Mouse (Mus musculus) limb, embryonic 12.5 days (tissue): ENCODE data around the gene Spopl. TPM values are rescaled to one million over a fixed set of nuclear protein-coding genes. Genes with fewer than 3 reads are reported as not detected.
"Not testable (repeated sequence)": the region's sequence is repeated elsewhere in the genome, so short reads cannot be mapped to it uniquely, and the experiment has no call there.

Experiments
- ATAC-seq: fragments of 200-750 bp; cut with Nextera tagmentation; 2 replicates; pipeline ENCODE4 v1.8.0; 2017; ENCODE audit warnings: low read depth, moderate TSS enrichment; ENCODE audit not compliant: insufficient number of reproducible peaks, insufficient read depth, low FRiP score, low TSS enrichment
- H3K27ac ChIP-seq: fragments of 300-500 bp; sonication (generic); 2 replicates; pipeline ENCODE4 v1.5.1; 2016; ENCODE audit warnings: mild to moderate bottlenecking, moderate library complexity
- H3K27me3 ChIP-seq: fragments of 300-500 bp; sonication (generic); 2 replicates; pipeline ENCODE4 v1.6.1; 2016; ENCODE audit warnings: mild to moderate bottlenecking, moderate library complexity
- H3K36me3 ChIP-seq: fragments of 300-500 bp; sonication (generic); 2 replicates; pipeline ENCODE4 v1.6.1; 2016; ENCODE audit warnings: mild to moderate bottlenecking, moderate library complexity
- H3K4me1 ChIP-seq: fragments of 300-500 bp; sonication (generic); replicated peaks from 2 replicates; pipeline ENCODE4 v1.6.1; 2016
- H3K4me2 ChIP-seq: fragments of 300-500 bp; sonication (generic); 2 replicates; pipeline ENCODE4 v1.6.1; 2016; ENCODE audit warnings: mild to moderate bottlenecking, moderate library complexity
- H3K4me3 ChIP-seq: fragments of 300-500 bp; sonication (generic); replicated peaks from 2 replicates; pipeline ENCODE4 v1.5.1; 2016; ENCODE audit warnings: mild to moderate bottlenecking
- H3K9ac ChIP-seq: fragments of 300-500 bp; sonication (generic); replicated peaks from 2 replicates; pipeline ENCODE4 v1.6.1; 2016; ENCODE audit warnings: mild to moderate bottlenecking, moderate library complexity
- H3K9me3 ChIP-seq: fragments of 300-500 bp; sonication (generic); 2 replicates; pipeline ENCODE4 v1.6.1; 2016; ENCODE audit warnings: mild to moderate bottlenecking, moderate library complexity
- WGBS: fragments of 180-500 bp; shearing (Covaris S2); methylation state at CpG from one replicate; pipeline ENCODE4 v1.1.7; 2016; 5-methylcytosine and 5-hydroxymethylcytosine counted together
- polyA plus RNA-seq: library from polyadenylated mRNA; unstranded; fragments of >200 nt; fragmentation: Nextera tagmentation; extraction: Ambion mirVana; gene quantifications from 2 replicates; pipeline ENCODE4 v1.2.1, GENCODE M21; 2016

Gene Spopl
- polyA plus RNA-seq, 1 experiment from 2014 or later = 18.3 TPM

DNA sequence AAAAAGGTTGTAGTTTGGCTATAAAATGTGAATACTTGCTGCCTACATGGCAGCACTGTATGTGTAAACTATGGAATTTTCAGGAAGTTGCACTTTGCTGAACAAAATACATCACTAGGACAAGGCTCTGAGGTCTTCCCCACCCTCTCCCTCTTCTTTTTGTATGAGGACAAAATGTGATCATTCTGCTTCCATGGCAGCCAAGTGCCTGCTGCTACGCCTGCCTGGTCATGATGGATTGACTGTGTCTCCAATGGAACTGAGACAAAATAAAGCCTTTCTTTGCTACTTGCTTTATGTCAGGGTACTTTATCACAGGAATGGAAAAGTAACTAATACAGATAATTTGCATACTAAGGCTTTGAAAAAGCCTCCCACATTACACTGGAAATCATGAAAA is 20.7 kb downstream of the Spopl start:
- Histone ChIP-seq H3K36me3 (no peaks in the 10 kb centered on the region), H3K4me3 (no peak overlapping the region), H3K27ac (no peak overlapping the region), H3K4me2 (no peak overlapping the region), H3K9me3 (no peaks in the 10 kb centered on the region), H3K27me3 (no peaks in the 10 kb centered on the region), H3K4me1 (no peaks in the 10 kb centered on the region), H3K9ac (no peak overlapping the region)
- 83% methylated on average over 1 of the region's 1 CpGs for WGBS
- ATAC-seq = no peak

DNA sequence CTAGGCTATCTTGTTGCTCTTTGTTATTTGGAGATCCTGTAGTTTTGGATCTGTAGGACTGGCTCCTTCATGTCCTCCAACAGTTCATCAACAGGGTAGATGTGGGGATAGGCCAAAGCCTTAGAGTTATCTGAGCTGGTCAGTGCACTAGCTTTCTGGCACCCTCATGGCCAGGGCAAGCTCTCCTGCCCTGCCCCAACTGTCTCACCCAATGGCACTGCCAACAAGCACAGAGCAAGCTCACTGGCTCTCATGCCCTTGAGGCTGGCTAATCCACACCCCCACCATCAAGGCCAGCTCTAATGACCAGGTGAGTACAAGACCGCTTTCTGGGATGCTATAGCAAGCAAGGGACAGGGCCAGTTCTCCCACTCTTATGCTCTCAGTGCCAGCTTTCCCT is 24.7 kb downstream of the Spopl start:
- no peaks in the 10 kb centered on the region for H3K36me3 ChIP-seq
- H3K9ac ChIP-seq = no peak overlapping the region
- 93% methylated on average over 1 of the region's 1 CpGs for whole genome bisulfite sequencing
- no peak overlapping the region for H3K27ac ChIP-seq
- H3K4me2 ChIP-seq = no peak overlapping the region
- no peaks in the 10 kb centered on the region for H3K4me1 ChIP-seq
- H3K4me3 ChIP-seq = no peak overlapping the region
- H3K27me3 ChIP-seq = no peaks in the 10 kb centered on the region
- no peaks in the 10 kb centered on the region for H3K9me3 ChIP-seq
- ATAC-seq = no peak

DNA sequence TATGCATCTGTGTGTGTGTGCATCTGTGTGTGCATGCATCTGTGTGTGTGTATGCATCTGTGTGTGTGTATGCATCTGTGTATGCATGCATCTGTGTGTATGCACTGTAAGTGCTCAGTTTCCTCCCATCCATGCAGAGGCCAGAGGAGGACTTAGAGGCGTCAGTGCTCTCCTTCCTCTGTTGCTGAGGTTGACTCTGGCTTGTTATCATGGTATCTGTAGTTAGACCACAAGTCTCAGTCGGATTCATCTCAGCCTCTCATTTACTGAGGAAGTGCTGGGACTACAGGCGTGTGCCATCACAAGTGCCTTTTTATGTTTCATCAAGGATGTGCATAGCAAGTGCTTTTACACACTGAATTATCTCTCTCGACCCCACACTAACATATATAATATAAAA is 31.9 kb downstream of the Spopl start:
- Histone ChIP-seq H3K4me2 (no peak overlapping the region), H3K36me3 (peaks cover 14% of the 10 kb centered on the region; the same call in 1 of the 2 replicates), H3K4me3 (no peak overlapping the region), H3K27me3 (no peaks in the 10 kb centered on the region), H3K9ac (no peak overlapping the region), H3K27ac (no peak overlapping the region), H3K4me1 (no peaks in the 10 kb centered on the region), H3K9me3 (no peaks in the 10 kb centered on the region)
- no peak for ATAC-seq
- 84% methylated on average over 4 of the region's 4 CpGs for WGBS

DNA sequence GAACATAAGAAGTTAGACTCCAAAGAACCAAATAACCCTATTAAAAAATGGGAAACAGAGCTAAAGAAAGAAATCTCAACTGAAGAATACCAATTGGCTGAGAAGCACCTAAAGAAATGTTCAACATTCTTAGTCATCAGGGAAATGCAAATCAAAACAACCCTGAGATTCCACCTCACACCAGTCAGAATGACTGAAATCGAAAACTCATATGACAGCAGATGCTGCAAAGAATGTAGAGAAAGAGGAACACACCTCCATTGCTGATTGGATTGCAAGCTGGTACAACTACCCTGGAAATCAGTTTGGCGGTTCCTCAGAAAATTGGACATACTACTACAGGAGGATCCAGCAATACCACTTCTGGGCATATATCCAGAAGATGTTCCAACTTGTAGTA is 44.2 kb downstream of the Spopl start:
- H3K27ac ChIP-seq, H3K9me3 ChIP-seq, H3K9ac ChIP-seq, H3K4me2 ChIP-seq, ATAC-seq, H3K27me3 ChIP-seq, H3K4me3 ChIP-seq, H3K4me1 ChIP-seq: not testable (repeated sequence)
- 96% methylated on average over 2 of the region's 2 CpGs for WGBS
- H3K36me3 ChIP-seq = peaks cover 51% of the 10 kb centered on the region

DNA sequence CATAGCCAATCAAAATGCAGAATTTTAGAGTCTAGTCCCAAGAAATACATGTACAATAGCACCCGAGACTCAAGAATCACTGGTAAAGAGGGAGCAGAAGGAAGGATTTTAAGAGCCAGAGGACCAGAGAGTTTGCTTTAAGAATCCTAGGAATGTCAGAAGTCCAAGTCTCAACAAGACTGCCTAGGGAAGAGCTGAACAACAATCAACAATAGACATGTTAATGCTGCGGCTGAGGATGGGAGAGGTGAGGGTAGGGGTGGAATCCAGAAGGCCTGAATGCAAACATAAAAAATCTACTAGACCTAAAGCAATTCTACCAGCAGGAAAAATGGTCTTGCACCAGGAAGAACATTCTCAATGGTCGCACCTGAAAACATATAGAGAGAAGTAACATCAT is 66.8 kb downstream of the Spopl start:
- 93% methylated on average over 3 of the region's 3 CpGs for WGBS
- Histone ChIP-seq H3K27me3 (no peaks in the 10 kb centered on the region), H3K4me3 (no peak overlapping the region), H3K4me2 (no peak overlapping the region), H3K27ac (no peak overlapping the region), H3K4me1 (no peaks in the 10 kb centered on the region), H3K9me3 (no peaks in the 10 kb centered on the region), H3K9ac (no peak overlapping the region), H3K36me3 (peaks cover 8% of the 10 kb centered on the region; the same call in 1 of the 2 replicates)
- ATAC-seq = no peak

DNA sequence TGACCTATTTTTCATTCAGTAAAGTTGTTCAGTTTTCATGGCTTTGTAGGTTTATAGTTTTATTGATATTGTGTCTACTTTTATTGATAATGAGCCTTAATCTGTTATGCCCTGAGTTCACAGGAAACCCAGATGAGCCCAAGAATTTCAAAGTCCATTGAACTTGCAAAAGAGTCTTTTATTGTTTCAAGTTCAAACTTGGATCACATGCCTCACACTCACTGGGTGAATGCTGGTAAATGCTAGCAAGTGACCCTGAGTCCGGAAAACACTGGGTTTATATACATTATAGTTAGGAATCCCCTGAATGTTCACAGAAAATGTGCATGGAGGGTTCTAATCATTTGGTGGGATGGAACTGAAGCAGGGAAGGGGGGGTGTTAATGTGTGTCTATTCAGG is 90.2 kb downstream of the Spopl start:
- no peak overlapping the region for H3K4me2 ChIP-seq
- H3K27ac ChIP-seq = no peak overlapping the region
- H3K9me3 ChIP-seq = no peaks in the 10 kb centered on the region
- H3K36me3 ChIP-seq = no peaks in the 10 kb centered on the region
- H3K9ac ChIP-seq = no peak overlapping the region
- no peak overlapping the region for H3K4me3 ChIP-seq
- no peaks in the 10 kb centered on the region for H3K27me3 ChIP-seq
- ATAC-seq = no peak
- no peaks in the 10 kb centered on the region for H3K4me1 ChIP-seq
- WGBS = 77% methylated on average over 1 of the region's 1 CpGs

DNA sequence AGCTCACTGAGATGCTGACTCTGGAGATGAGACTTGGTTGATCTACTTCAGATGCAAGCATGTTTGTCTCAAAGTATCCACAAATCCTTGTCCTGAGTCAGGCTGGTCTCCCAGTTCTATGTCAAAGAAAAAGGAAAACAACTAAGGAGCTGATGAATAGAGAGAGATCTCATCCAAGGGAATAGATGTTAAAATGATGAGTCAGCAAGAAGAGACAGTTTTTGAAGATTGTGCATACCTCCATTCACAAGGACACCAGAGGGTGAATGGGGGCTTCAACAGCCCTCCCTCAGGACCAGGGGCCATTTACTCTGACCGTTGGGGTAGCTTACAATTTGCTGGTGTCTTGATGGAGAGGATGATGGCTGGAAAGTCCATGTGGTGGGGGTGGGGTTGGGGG is 104.4 kb downstream of the Spopl start:
- no peaks in the 10 kb centered on the region for H3K36me3 ChIP-seq
- H3K27ac ChIP-seq = no peak overlapping the region
- H3K4me2 ChIP-seq = no peak overlapping the region
- no peak overlapping the region for H3K9ac ChIP-seq
- no peaks in the 10 kb centered on the region for H3K27me3 ChIP-seq
- H3K4me1 ChIP-seq = no peaks in the 10 kb centered on the region
- no peak for ATAC-seq
- WGBS = 96% methylated on average over 1 of the region's 1 CpGs
- H3K9me3 ChIP-seq = no peaks in the 10 kb centered on the region
- H3K4me3 ChIP-seq = no peak overlapping the region

DNA sequence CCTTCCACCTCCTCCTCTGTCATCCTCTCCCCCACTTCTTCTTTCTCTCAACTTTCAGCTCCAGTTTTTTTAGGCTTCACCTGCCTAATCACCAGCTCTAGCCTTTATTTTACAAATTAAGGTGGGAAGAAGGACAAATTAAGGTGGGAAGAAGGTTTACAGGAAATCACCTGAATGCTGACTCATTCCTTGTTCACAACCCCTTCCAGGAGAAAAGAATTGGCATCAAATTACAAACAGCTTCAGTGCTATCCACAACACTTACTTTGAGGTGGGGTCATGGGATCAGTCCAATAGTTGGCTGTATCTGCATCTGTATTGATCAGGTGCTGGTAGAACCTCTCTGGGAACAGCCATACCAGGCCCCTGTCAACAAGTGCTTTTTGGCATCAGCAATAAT is 114.5 kb downstream of the Spopl start:
- Histone ChIP-seq H3K4me1 (no peaks in the 10 kb centered on the region), H3K27me3 (no peaks in the 10 kb centered on the region), H3K36me3 (no peaks in the 10 kb centered on the region), H3K9me3 (no peaks in the 10 kb centered on the region), H3K27ac (no peak overlapping the region), H3K9ac (no peak overlapping the region), H3K4me2 (no peak overlapping the region), H3K4me3 (no peak overlapping the region)
- no peak for ATAC-seq
